Mouse (Mus musculus) stomach, postnatal 0 days (tissue): ENCODE data around the gene Mvb12a. TPM values are rescaled to one million over a fixed set of nuclear protein-coding genes. Genes with fewer than 3 reads are reported as not detected.
A peak's percentile ranks its signal among the peaks of the same experiment; 100 is the strongest.
"Not testable (repeated sequence)": the region's sequence is repeated elsewhere in the genome, so short reads cannot be mapped to it uniquely, and the experiment has no call there.

Experiments used
- ATAC-seq: fragments of 200-750 bp; cut with Nextera tagmentation; 2 replicates; pipeline ENCODE4 v1.8.0; 2017; ENCODE audit not compliant: low FRiP score, low TSS enrichment
- DNase-seq: peaks from one replicate; pipeline ENCODE4 v3.0.0-alpha.2; 2016; ENCODE audit warnings: low spot score
- H3K27ac ChIP-seq: fragments of 300-500 bp; sonication (generic); replicated peaks from 2 replicates; pipeline ENCODE4 v1.5.1; 2014; ENCODE audit warnings: mild to moderate bottlenecking, control low read depth
- H3K27me3 ChIP-seq: fragments of 300-500 bp; sonication (generic); 2 replicates; pipeline ENCODE4 v1.6.1; 2014; ENCODE audit warnings: low read length; ENCODE audit not compliant: control insufficient read depth, insufficient read depth
- H3K36me3 ChIP-seq: fragments of 300-500 bp; sonication (generic); 2 replicates; pipeline ENCODE4 v1.6.1; 2014; ENCODE audit warnings: low read length, mixed read lengths; ENCODE audit not compliant: control insufficient read depth, insufficient read depth
- H3K4me1 ChIP-seq: fragments of 300-500 bp; sonication (generic); replicated peaks from 2 replicates; pipeline ENCODE4 v1.6.1; 2014; ENCODE audit warnings: antibody characterized with exemption; ENCODE audit not compliant: control insufficient read depth, insufficient read depth
- H3K4me2 ChIP-seq: fragments of 300-500 bp; sonication (generic); replicated peaks from 2 replicates; pipeline ENCODE4 v1.6.1; 2014; ENCODE audit warnings: low read depth, mild to moderate bottlenecking, control low read depth, moderate library complexity
- H3K4me3 ChIP-seq: fragments of 300-500 bp; sonication (generic); 2 replicates; pipeline ENCODE4 v1.5.1; 2014; ENCODE audit warnings: low read depth, low read length, control low read depth
- H3K9ac ChIP-seq: fragments of 300-500 bp; sonication (generic); 2 replicates; pipeline ENCODE4 v1.6.1; 2014; ENCODE audit warnings: mild to moderate bottlenecking, low read length, control low read depth, mixed read lengths
- H3K9me3 ChIP-seq: fragments of 300-500 bp; sonication (generic); 2 replicates; pipeline ENCODE4 v1.6.1; 2016; ENCODE audit warnings: low read length; ENCODE audit not compliant: control insufficient read depth
- CTCF ChIP-seq: IDR thresholded peaks from 2 replicates; pipeline ENCODE4 v1.5.1; 2016; ENCODE audit warnings: antibody characterized with exemption, low read depth, mild to moderate bottlenecking, moderate library complexity
- EP300 ChIP-seq: optimal IDR thresholded peaks from 2 replicates; pipeline ENCODE3; 2016; ENCODE audit warnings: antibody characterized with exemption
- WGBS: fragments of 180-500 bp; shearing (Covaris S2); extraction: QIAGEN DNeasy Blood & Tissue Kit; methylation state at CpG from one replicate; pipeline ENCODE4 v1.1.7; 2014; 5-methylcytosine and 5-hydroxymethylcytosine counted together
- polyA plus RNA-seq: library from polyadenylated mRNA; unstranded; fragments of >200 nt; fragmentation: Nextera tagmentation; extraction: Ambion mirVana; gene quantifications from 2 replicates; pipeline ENCODE4 v1.2.1, GENCODE M21; 2015

Mvb12a gene
- polyA plus RNA-seq, 1 experiment from 2014 or later, result 103 TPM

- DNase-seq (no peak), ATAC-seq (no peak)
Observed at GRCm38 (mm10) chr8:71516786-71517185, 25.9 kb upstream of the Mvb12a start.

GRCm38 (mm10) chr8:71519037-71519825, 23.5 kb upstream of the Mvb12a start:
- H3K27ac ChIP-seq, H3K27me3 ChIP-seq, H3K9me3 ChIP-seq, H3K4me1 ChIP-seq, H3K4me3 ChIP-seq, H3K4me2 ChIP-seq, ATAC-seq, H3K9ac ChIP-seq, H3K36me3 ChIP-seq: not testable (repeated sequence)
- TF ChIP-seq CTCF, result peak; percentile 75
- DNase-seq, result peak; percentile 71
- WGBS, result 36% methylated on average over 9 of the region's 10 CpGs

More at GRCm38 (mm10) chr8:71516786-71517185, 25.9 kb upstream of the Mvb12a start:
- no peak overlapping the region for H3K4me2 ChIP-seq
- H3K27me3 ChIP-seq, result no peaks in the 10 kb centered on the region
- no peaks in the 10 kb centered on the region for H3K9me3 ChIP-seq
- no peaks in the 10 kb centered on the region for H3K36me3 ChIP-seq
- 6% methylated on average over 6 of the region's 6 CpGs for WGBS
- no peak overlapping the region for H3K4me3 ChIP-seq
- H3K4me1 ChIP-seq, result no peaks in the 10 kb centered on the region
- no peak for TF ChIP-seq CTCF
- TF ChIP-seq EP300, result no peak
- no peak overlapping the region for H3K9ac ChIP-seq
- H3K27ac ChIP-seq, result no peak overlapping the region

GRCm38 (mm10) chr8:71521634-71522033, 21.1 kb upstream of the Mvb12a start:
- Histone ChIP-seq H3K27ac (no peak overlapping the region), H3K27me3 (no peaks in the 10 kb centered on the region), H3K4me3 (no peak overlapping the region), H3K9me3 (no peaks in the 10 kb centered on the region), H3K4me1 (no peaks in the 10 kb centered on the region), H3K36me3 (no peaks in the 10 kb centered on the region), H3K4me2 (0 out of 2 replicates have a peak overlapping the region, but pooled peaks have one; percentile 8), H3K9ac (no peak overlapping the region)
- ATAC-seq, result peak; percentile 95
- peak; percentile 96 for DNase-seq
- TF ChIP-seq EP300 (no peak), CTCF (peak; percentile 99)
- 4% methylated on average over 17 of the region's 17 CpGs for WGBS

- Histone ChIP-seq H3K4me2 (no peak within 1 kb of the TSS), H3K9ac (0 out of 2 replicates have a peak within 1 kb of the TSS, but pooled peaks have one; percentile 2), H3K27me3 (no peaks in the 10 kb centered on the region), H3K9me3 (no peaks in the 10 kb centered on the region), H3K27ac (peak within 1 kb of the TSS; percentile 61; the same call in 1 of the 2 replicates), H3K4me1 (0 out of 2 replicates have a peak, but pooled peaks cover 2% of the 10 kb centered on the region), H3K36me3 (no peaks in the 10 kb centered on the region), H3K4me3 (no peak within 1 kb of the TSS)
- ATAC-seq (no peak), DNase-seq (no peak)
- TF ChIP-seq EP300, result no peak
- TF ChIP-seq CTCF, result no peak
- 26% methylated on average over 45 of the region's 46 CpGs for WGBS
Observed at GRCm38 (mm10) chr8:71525226-71526050, 17.3 kb upstream of the Mvb12a start, which contains the start of gene Ccdc194. Gene Ccdc194 (minus strand): TSS chr8:71525711.

GRCm38 (mm10) chr8:71526272-71526671, 16.4 kb upstream of the Mvb12a start:
- no peak overlapping the region for H3K4me3 ChIP-seq
- no peak for TF ChIP-seq CTCF
- no peak overlapping the region for H3K4me2 ChIP-seq
- 0 out of 2 replicates have a peak, but pooled peaks cover 2% of the 10 kb centered on the region for H3K4me1 ChIP-seq
- H3K27ac ChIP-seq, result peak overlapping the region; percentile 61; the same call in 1 of the 2 replicates
- H3K9ac ChIP-seq, result no peak overlapping the region
- no peak for DNase-seq
- no peaks in the 10 kb centered on the region for H3K9me3 ChIP-seq
- 26% methylated on average over 6 of the region's 6 CpGs for WGBS
- H3K36me3 ChIP-seq, result no peaks in the 10 kb centered on the region
- ATAC-seq, result no peak
- H3K27me3 ChIP-seq, result no peaks in the 10 kb centered on the region
